26 mouse cellular contexts compared by ENCODE assay signal in the genomic region with DNA sequence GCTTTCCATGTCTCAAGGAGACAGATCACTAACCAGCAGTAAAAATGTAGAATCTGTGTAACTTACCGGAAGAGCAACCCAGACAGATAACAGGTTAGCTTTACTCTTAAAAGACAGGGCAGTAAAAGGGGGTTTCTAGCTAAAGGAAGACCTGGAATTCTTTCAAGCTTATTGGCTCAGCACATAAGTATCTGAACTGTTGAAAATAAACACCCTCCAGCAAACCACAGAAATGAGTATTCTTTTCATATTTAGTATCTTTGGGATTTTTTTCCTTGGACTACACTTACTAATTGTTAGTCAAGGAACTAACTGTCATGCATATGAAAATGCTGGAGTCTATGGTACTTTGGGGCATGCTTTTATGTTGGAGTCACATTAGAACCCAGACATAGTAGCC.
"Had no signal": no experiment of that assay in that cellular context is flagged by ENCODE, and none has a peak within 500 bp of the region (broad histone marks: within the 10 kb centered on the region; RNA-seq: fewer than 3 reads in every experiment).

No protein-coding gene starts in this region.

- H3K4me1 ChIP-seq: heart, embryonic 10.5 days; hindbrain, embryonic 10.5 days had no signal

- H3K4me2 ChIP-seq: heart, embryonic 12.5 days; hindbrain, embryonic 12.5 days; hindbrain, embryonic 14.5 days; intestine, embryonic 15.5 days; kidney, embryonic 15.5 days; limb, embryonic 12.5 days; liver, embryonic 11.5 days had no signal

- H3K27me3 ChIP-seq: heart, embryonic 12.5 days; hindbrain, embryonic 12.5 days; intestine, embryonic 15.5 days; kidney, embryonic 15.5 days; limb, embryonic 12.5 days; liver, embryonic 13.5 days had no signal

- DNase-seq: gastrocnemius, adult 2 months; gastrocnemius, postnatal 10 days; gastrocnemius, postnatal 25 days; heart, adult 18-20 months; heart, postnatal 10 days; heart, postnatal 4 days; kidney, adult 11 months; kidney, adult 2 months; kidney, adult 9 months; kidney, postnatal 14 days; kidney, postnatal 36 days; liver; liver, embryonic 13.5 days had no signal

- H3K9ac ChIP-seq: heart, embryonic 12.5 days; hindbrain, embryonic 12.5 days; hindbrain, embryonic 14.5 days; intestine, embryonic 15.5 days; kidney, embryonic 15.5 days; limb, embryonic 12.5 days had no signal

- H3K27ac ChIP-seq: gastrocnemius, adult 2 months; heart, embryonic 10.5 days; hindbrain, embryonic 10.5 days; hindbrain, embryonic 12.5 days; hindbrain, embryonic 14.5 days; intestine, embryonic 15.5 days; kidney, embryonic 15.5 days; kidney, postnatal 0 days; left cerebral cortex, adult 2 months; limb, embryonic 10.5 days; limb, embryonic 12.5 days had no signal

- ATAC-seq: hindbrain, embryonic 16.5 days; intestine, embryonic 15.5 days had no signal

- H3K36me3 ChIP-seq: heart, embryonic 10.5 days; heart, embryonic 12.5 days; hindbrain, embryonic 10.5 days; hindbrain, embryonic 12.5 days; intestine, embryonic 15.5 days; kidney, embryonic 15.5 days; limb, embryonic 10.5 days; limb, embryonic 12.5 days; liver, embryonic 13.5 days had no signal

- H3K4me3 ChIP-seq: gastrocnemius, adult 2 months; heart, embryonic 10.5 days; heart, embryonic 12.5 days; hindbrain, embryonic 10.5 days; hindbrain, embryonic 12.5 days; intestine, embryonic 15.5 days; kidney, embryonic 15.5 days; left cerebral cortex, adult 2 months; limb, embryonic 10.5 days; limb, embryonic 12.5 days had no signal

- H3K9me3 ChIP-seq: heart, embryonic 10.5 days; heart, embryonic 12.5 days; hindbrain, embryonic 10.5 days; hindbrain, embryonic 12.5 days; intestine, embryonic 15.5 days; kidney, embryonic 15.5 days; limb, embryonic 10.5 days; limb, embryonic 12.5 days; liver, embryonic 13.5 days had no signal
